Mouse (Mus musculus) MEL (cell line): Measurements from ENCODE around the gene Ggcx. TPM values are rescaled to one million over a fixed set of nuclear protein-coding genes. Genes with fewer than 3 reads are reported as not detected.
A peak's percentile ranks its signal among the peaks of the same experiment; 100 is the strongest.

ENCODE experiments used
- DNase-seq: peaks from one replicate; pipeline ENCODE4 v3.0.0; 2011; ENCODE audit warnings: low read depth, low spot score
- H3K27ac ChIP-seq: 2 replicates; pipeline ENCODE4 v1.5.1; 2012; ENCODE audit warnings: low read depth, mild to moderate bottlenecking, control low read depth, low read length, moderate library complexity; ENCODE audit not compliant: control insufficient read depth
- H3K27me3 ChIP-seq, 2 experiments: fragments of 150-350 bp in 1 of 2; sonication (generic) in 1 of 2; 2 replicates each; pipeline ENCODE4 v1.6.1; 2012; ENCODE audit warnings: low read length in 2 of 2, mild to moderate bottlenecking in 2 of 2, improper control_type of control experiment in 1 of 2, moderate library complexity in 1 of 2; ENCODE audit not compliant: insufficient read depth in 2 of 2, control insufficient read depth in 1 of 2
- H3K36me3 ChIP-seq, 2 experiments: 2 replicates each; pipeline ENCODE4 v1.6.1; 2012 to 2014; ENCODE audit warnings: low read length in 2 of 2, improper control_type of control experiment in 1 of 2, inconsistent platforms in 1 of 2, mild to moderate bottlenecking in 1 of 2; ENCODE audit not compliant: insufficient read depth in 2 of 2, control insufficient read depth in 1 of 2
- H3K4me1 ChIP-seq, 2 experiments: fragments of 150-350 bp in 1 of 2; sonication (generic) in 1 of 2; 2 replicates each; pipeline ENCODE4 v1.6.1; 2012; ENCODE audit warnings: low read length in 2 of 2, improper control_type of control experiment in 1 of 2, mild to moderate bottlenecking in 1 of 2; ENCODE audit not compliant: insufficient read depth in 2 of 2, control insufficient read depth in 1 of 2
- H3K4me3 ChIP-seq, 2 experiments: fragments of 150-350 bp in 1 of 2; sonication (generic) in 1 of 2; 2 replicates each; pipeline ENCODE4 v1.5.1; 2012; ENCODE audit warnings: low read depth in 2 of 2, low read length in 2 of 2, mild to moderate bottlenecking in 2 of 2, moderate library complexity in 2 of 2, control low read depth in 1 of 2, improper control_type of control experiment in 1 of 2; ENCODE audit not compliant: control insufficient read depth in 1 of 2, insufficient read depth in 1 of 2
- H3K79me2 ChIP-seq: 2 replicates; pipeline ENCODE4 v1.6.1; 2012; ENCODE audit warnings: mild to moderate bottlenecking, low read length, moderate library complexity; ENCODE audit not compliant: control insufficient read depth, poor library complexity, insufficient read depth
- H3K9ac ChIP-seq: 2 replicates; pipeline ENCODE4 v1.6.1; 2012; ENCODE audit warnings: low read depth, mild to moderate bottlenecking, control low read depth, low read length, moderate library complexity; ENCODE audit not compliant: control insufficient read depth, poor library complexity, severe bottlenecking
- H3K9me3 ChIP-seq: fragments of 150-350 bp; sonication (generic); replicated peaks from 2 replicates; pipeline ENCODE4 v1.6.1; 2012; ENCODE audit warnings: mild to moderate bottlenecking, low read length, improper control_type of control experiment, moderate library complexity; ENCODE audit not compliant: insufficient read depth
- BHLHE40 ChIP-seq: IDR thresholded peaks from 2 replicates; pipeline ENCODE4 v1.6.1; 2012; ENCODE audit warnings: low read depth, mild to moderate bottlenecking, inconsistent platforms, low read length, improper control_type of control experiment, borderline replicate concordance
- CHD1 ChIP-seq: IDR thresholded peaks from 2 replicates; pipeline ENCODE4 v1.6.1; 2012; ENCODE audit warnings: low read depth, mild to moderate bottlenecking, inconsistent platforms, low read length, improper control_type of control experiment
- CHD2 ChIP-seq: IDR thresholded peaks from 2 replicates; pipeline ENCODE4 v1.6.1; 2011; ENCODE audit warnings: low read length, improper control_type of control experiment
- CTCF ChIP-seq, 3 experiments: IDR thresholded peaks in 2 of 3; conservative IDR thresholded peaks in 1 of 3; 2 replicates each; pipeline ENCODE4 v1.5.1; 2011 to 2012; ENCODE audit warnings: low read length in 3 of 3, low read depth in 2 of 3, mild to moderate bottlenecking in 2 of 3, improper control_type of control experiment in 1 of 3, inconsistent platforms in 1 of 3, mixed read lengths in 1 of 3, moderate library complexity in 1 of 3; ENCODE audit not compliant: control insufficient read depth in 1 of 3, insufficient read depth in 1 of 3, poor library complexity in 1 of 3, severe bottlenecking in 1 of 3
- E2F4 ChIP-seq: IDR thresholded peaks from 2 replicates; pipeline ENCODE4 v1.6.1; 2011; ENCODE audit warnings: low read depth, low read length, improper control_type of control experiment, borderline replicate concordance
- ELF1 ChIP-seq: IDR thresholded peaks from 2 replicates; pipeline ENCODE4 v1.6.1; 2014; ENCODE audit warnings: low read depth, mild to moderate bottlenecking, inconsistent platforms, low read length, improper control_type of control experiment, moderate library complexity
- EP300 ChIP-seq, 2 experiments: IDR thresholded peaks; 2 replicates each; pipeline ENCODE4 v1.6.1; 2011; ENCODE audit warnings: improper control_type of control experiment in 2 of 2, low read length in 2 of 2, low read depth in 1 of 2, mild to moderate bottlenecking in 1 of 2
- GABPA ChIP-seq: IDR thresholded peaks from 2 replicates; pipeline ENCODE4 v1.6.1; 2012; ENCODE audit warnings: low read depth, mild to moderate bottlenecking, inconsistent platforms, low read length, improper control_type of control experiment, moderate library complexity
- JUND ChIP-seq: IDR thresholded peaks from 2 replicates; pipeline ENCODE4 v1.6.1; 2011; ENCODE audit warnings: low read depth, mild to moderate bottlenecking, improper control_type of control experiment, low read length
- KAT2A ChIP-seq: conservative IDR thresholded peaks from 2 replicates; pipeline ENCODE4 v1.6.1; 2012; ENCODE audit warnings: low read depth, low read length, improper control_type of control experiment, inconsistent platforms
- MAX ChIP-seq: IDR thresholded peaks from 2 replicates; pipeline ENCODE4 v1.6.1; 2011; ENCODE audit warnings: low read length, improper control_type of control experiment
- MAZ ChIP-seq: IDR thresholded peaks from 2 replicates; pipeline ENCODE4 v1.6.1; 2012; ENCODE audit warnings: low read depth, mild to moderate bottlenecking, inconsistent platforms, low read length, improper control_type of control experiment
- MEF2A ChIP-seq: IDR thresholded peaks from 2 replicates; pipeline ENCODE4 v1.6.1; 2014; ENCODE audit warnings: low read depth, mild to moderate bottlenecking, inconsistent platforms, low read length, improper control_type of control experiment; ENCODE audit not compliant: poor library complexity, insufficient replicate concordance, severe bottlenecking; ENCODE audit errors: extremely low read depth
- MXI1 ChIP-seq: IDR thresholded peaks from 2 replicates; pipeline ENCODE4 v1.6.1; 2011; ENCODE audit warnings: mild to moderate bottlenecking, low read depth, low read length, improper control_type of control experiment
- MYB ChIP-seq: IDR thresholded peaks from 2 replicates; pipeline ENCODE4 v1.6.1; 2011; ENCODE audit warnings: mild to moderate bottlenecking, low read depth, low read length, improper control_type of control experiment
- MYC ChIP-seq: IDR thresholded peaks from 2 replicates; pipeline ENCODE4 v1.6.1; 2011; ENCODE audit warnings: low read depth, mild to moderate bottlenecking, low read length, improper control_type of control experiment, moderate library complexity
- NELFE ChIP-seq: IDR thresholded peaks from 2 replicates; pipeline ENCODE4 v1.6.1; 2011; ENCODE audit warnings: low read depth, low read length, improper control_type of control experiment
- POLR2A ChIP-seq, 2 experiments: IDR thresholded peaks; 2 replicates each; pipeline ENCODE4 v1.6.1; 2011 to 2012; ENCODE audit warnings: low read length in 2 of 2, mild to moderate bottlenecking in 2 of 2, control low read depth in 1 of 2, improper control_type of control experiment in 1 of 2, low read depth in 1 of 2, moderate library complexity in 1 of 2; ENCODE audit not compliant: control insufficient read depth in 1 of 2, insufficient read depth in 1 of 2, poor library complexity in 1 of 2
- POLR2AphosphoS2 ChIP-seq: IDR thresholded peaks from 2 replicates; pipeline ENCODE4 v1.6.1; 2011; ENCODE audit warnings: low read length, improper control_type of control experiment
- RAD21 ChIP-seq: IDR thresholded peaks from 2 replicates; pipeline ENCODE4 v1.6.1; 2011; ENCODE audit warnings: mild to moderate bottlenecking, low read depth, low read length, improper control_type of control experiment
- RCOR1 ChIP-seq: IDR thresholded peaks from 2 replicates; pipeline ENCODE4 v1.6.1; 2012; ENCODE audit warnings: low read depth, mild to moderate bottlenecking, inconsistent platforms, low read length, improper control_type of control experiment
- SIN3A ChIP-seq: IDR thresholded peaks from 2 replicates; pipeline ENCODE4 v1.6.1; 2012; ENCODE audit warnings: low read length, improper control_type of control experiment, inconsistent platforms
- SMC3 ChIP-seq: IDR thresholded peaks from 2 replicates; pipeline ENCODE4 v1.6.1; 2011; ENCODE audit warnings: low read depth, low read length, improper control_type of control experiment
- TAL1 ChIP-seq: IDR thresholded peaks from 2 replicates; pipeline ENCODE4 v1.6.1; 2012; ENCODE audit warnings: mild to moderate bottlenecking, inconsistent platforms, low read length, moderate library complexity, mixed read lengths
- TBP ChIP-seq: IDR thresholded peaks from 2 replicates; pipeline ENCODE4 v1.8.0; 2011; ENCODE audit warnings: low read depth, low read length, improper control_type of control experiment
- TCF12 ChIP-seq: IDR thresholded peaks from 2 replicates; pipeline ENCODE4 v1.6.1; 2014; ENCODE audit warnings: low read depth, mild to moderate bottlenecking, inconsistent platforms, low read length, improper control_type of control experiment, moderate library complexity
- UBTF ChIP-seq: IDR thresholded peaks from 2 replicates; pipeline ENCODE4 v1.6.1; 2012; ENCODE audit warnings: low read depth, mild to moderate bottlenecking, inconsistent platforms, low read length, improper control_type of control experiment, moderate library complexity, borderline replicate concordance; ENCODE audit not compliant: insufficient read depth
- USF1 ChIP-seq: IDR thresholded peaks from 2 replicates; pipeline ENCODE4 v1.6.1; 2014; ENCODE audit warnings: low read depth, mild to moderate bottlenecking, inconsistent platforms, low read length, improper control_type of control experiment, moderate library complexity
- ZC3H11A ChIP-seq: IDR thresholded peaks from 2 replicates; pipeline ENCODE4 v1.6.1; 2012; ENCODE audit warnings: low read depth, mild to moderate bottlenecking, inconsistent platforms, low read length, improper control_type of control experiment
- ZKSCAN1 ChIP-seq: IDR thresholded peaks from 2 replicates; pipeline ENCODE4 v1.6.1; 2012; ENCODE audit warnings: low read depth, mild to moderate bottlenecking, inconsistent platforms, low read length, improper control_type of control experiment, moderate library complexity
- ZMIZ1 ChIP-seq: IDR thresholded peaks from 2 replicates; pipeline ENCODE4 v1.6.1; 2012; ENCODE audit warnings: low read depth, mild to moderate bottlenecking, inconsistent platforms, low read length, improper control_type of control experiment, moderate library complexity
- polyA plus RNA-seq, 2 experiments: library from polyadenylated mRNA; stranded (reverse) in 1 of 2; unstranded in 1 of 2; fragments of >175 nt in 1 of 2; fragments of >200 nt in 1 of 2; gene quantifications; 2 replicates each; pipeline versions ENCODE4 v1.2.1 to v1.2.4; 2012; ENCODE audit warnings: low replicate concordance in 2 of 2, low read depth in 1 of 2; ENCODE audit not compliant: insufficient read length in 2 of 2, insufficient read depth in 1 of 2, missing spikeins in 1 of 2
- total RNA-seq: library from RNA; depleted of rRNA; stranded (reverse); fragments of 300-350 nt; gene quantifications from 2 replicates; pipeline ENCODE4 v1.2.3, GENCODE M21; 2012

The Ggcx gene
- total and polyA plus RNA-seq, 3 experiments, result 5.2 to 5.4 TPM; not detected in 1

- TF ChIP-seq KAT2A (no peak), MXI1 (0 out of 2 replicates have a peak, but pooled peaks have one; percentile 43), JUND (peak; percentile 79; the same call in 1 of the 2 replicates), MYC (peak; percentile 92), UBTF (no peak), RCOR1 (no peak), CHD2 (no peak), BHLHE40 (no peak; the same call in 1 of the 2 replicates), SMC3 (peak; percentile 99), POLR2A (IDR thresholded peaks at IDR 0.05; ENCODE audit: control insufficient read depth in 1 of 2, insufficient read depth in 1 of 2, low read depth in 1 of 2, low read length in 2 of 2, poor library complexity in 1 of 2) (no peak), GABPA (no peak), MAZ (no peak; the same call in 1 of the 2 replicates), SIN3A (peak; percentile 76), USF1 (peak; percentile 42), ZKSCAN1 (no peak), EP300 (IDR thresholded peaks at IDR 0.05; ENCODE audit: low read depth in 1 of 2, low read length in 2 of 2) (peak in 1 of 2 experiments; percentile 39; a peak in 2 of 4 replicates), ELF1 (peak; percentile 36; the same call in 1 of the 2 replicates), E2F4 (no peak), RAD21 (peak; percentile 79), NELFE (no peak), MAX (peak; percentile 71), TBP (no peak), POLR2AphosphoS2 (no peak), TCF12 (no peak), MYB (no peak), ZC3H11A (peak; percentile 83)
- TF ChIP-seq, all 39 proteins: peak for 15
Measured at GRCm38 (mm10) chr6:72407119-72407518, 7.0 kb upstream of the Ggcx start (continued).

GRCm38 (mm10) chr6:72409567-72409966, 4.5 kb upstream of the Ggcx start:
- Histone ChIP-seq H3K36me3 (peaks cover 0 to 5% of the 10 kb centered on the region in 2 experiments; a peak in 1 of 4 replicates), H3K27me3 (no peaks in the 10 kb centered on the region), H3K4me3 (no peak overlapping the region), H3K4me1 (no peaks in the 10 kb centered on the region; a peak in 1 of 4 replicates), H3K9ac (no peak overlapping the region), H3K27ac (no peak overlapping the region), H3K79me2 (peaks cover 4% of the 10 kb centered on the region), H3K9me3 (no peaks in the 10 kb centered on the region)
- TF ChIP-seq RAD21 (peak; percentile 33), TAL1 (no peak), ELF1 (no peak), MYB (no peak), CHD1 (no peak), MEF2A (no peak), ZMIZ1 (no peak), CHD2 (no peak), MAX (no peak), CTCF (IDR thresholded peaks at IDR 0.05 in 2 of 3, conservative IDR thresholded peaks at IDR 0.05 in 1 of 3; ENCODE audit: control insufficient read depth in 1 of 3, insufficient read depth in 1 of 3, low read depth in 2 of 3, low read length in 3 of 3, poor library complexity in 1 of 3, severe bottlenecking in 1 of 3) (peak; percentile 48 to 76 (median 63)), SMC3 (peak; percentile 60), POLR2AphosphoS2 (no peak)
- peak; percentile 82 for DNase-seq
